Mouse (Mus musculus) forebrain, embryonic 16.5 days (tissue): ENCODE measurements at regions not wholly inside any gene's neighbourhood (a gene's known extent, or its start where the extent isn't known, plus 50 kb on each side); places are given as distances from the start of the nearest gene placed in this dataset.
"Not testable (repeated sequence)": the region's sequence is repeated elsewhere in the genome, so short reads cannot be mapped to it uniquely, and the experiment has no call there.

Experiments used
- ATAC-seq: fragments of 200-750 bp; cut with Nextera tagmentation; 2 replicates; pipeline ENCODE4 v1.8.0; 2017; ENCODE audit warnings: mild to moderate bottlenecking, moderate library complexity
- H3K27ac ChIP-seq: fragments of 300-500 bp; sonication (generic); 2 replicates; pipeline ENCODE4 v1.5.1; 2014; ENCODE audit warnings: low read length, control low read depth
- H3K27me3 ChIP-seq: fragments of 300-500 bp; sonication (generic); replicated peaks from 2 replicates; pipeline ENCODE4 v1.6.1; 2014; ENCODE audit warnings: low read length; ENCODE audit not compliant: control insufficient read depth, insufficient read depth
- H3K36me3 ChIP-seq: fragments of 300-500 bp; sonication (generic); 2 replicates; pipeline ENCODE4 v1.6.1; 2014; ENCODE audit not compliant: control insufficient read depth, insufficient read depth
- H3K4me1 ChIP-seq: fragments of 300-500 bp; sonication (generic); replicated peaks from 2 replicates; pipeline ENCODE4 v1.6.1; 2014; ENCODE audit warnings: low read length; ENCODE audit not compliant: control insufficient read depth, insufficient read depth
- H3K4me2 ChIP-seq: fragments of 300-500 bp; sonication (generic); 2 replicates; pipeline ENCODE4 v1.6.1; 2014; ENCODE audit warnings: mild to moderate bottlenecking, low read length, control low read depth
- H3K4me3 ChIP-seq: fragments of 300-500 bp; sonication (generic); replicated peaks from 2 replicates; pipeline ENCODE4 v1.5.1; 2014; ENCODE audit warnings: mild to moderate bottlenecking, low read length, control low read depth
- H3K9ac ChIP-seq: fragments of 300-500 bp; sonication (generic); replicated peaks from 2 replicates; pipeline ENCODE4 v1.6.1; 2014; ENCODE audit warnings: low read depth, low read length, control low read depth
- H3K9me3 ChIP-seq: fragments of 300-500 bp; sonication (generic); 2 replicates; pipeline ENCODE4 v1.6.1; 2016; ENCODE audit warnings: low read length; ENCODE audit not compliant: control insufficient read depth
- WGBS: fragments of 180-500 bp; shearing (Covaris S2); extraction: QIAGEN DNeasy Blood & Tissue Kit; methylation state at CpG from one replicate; pipeline ENCODE4 v1.1.7; 2014; 5-methylcytosine and 5-hydroxymethylcytosine counted together

DNA sequence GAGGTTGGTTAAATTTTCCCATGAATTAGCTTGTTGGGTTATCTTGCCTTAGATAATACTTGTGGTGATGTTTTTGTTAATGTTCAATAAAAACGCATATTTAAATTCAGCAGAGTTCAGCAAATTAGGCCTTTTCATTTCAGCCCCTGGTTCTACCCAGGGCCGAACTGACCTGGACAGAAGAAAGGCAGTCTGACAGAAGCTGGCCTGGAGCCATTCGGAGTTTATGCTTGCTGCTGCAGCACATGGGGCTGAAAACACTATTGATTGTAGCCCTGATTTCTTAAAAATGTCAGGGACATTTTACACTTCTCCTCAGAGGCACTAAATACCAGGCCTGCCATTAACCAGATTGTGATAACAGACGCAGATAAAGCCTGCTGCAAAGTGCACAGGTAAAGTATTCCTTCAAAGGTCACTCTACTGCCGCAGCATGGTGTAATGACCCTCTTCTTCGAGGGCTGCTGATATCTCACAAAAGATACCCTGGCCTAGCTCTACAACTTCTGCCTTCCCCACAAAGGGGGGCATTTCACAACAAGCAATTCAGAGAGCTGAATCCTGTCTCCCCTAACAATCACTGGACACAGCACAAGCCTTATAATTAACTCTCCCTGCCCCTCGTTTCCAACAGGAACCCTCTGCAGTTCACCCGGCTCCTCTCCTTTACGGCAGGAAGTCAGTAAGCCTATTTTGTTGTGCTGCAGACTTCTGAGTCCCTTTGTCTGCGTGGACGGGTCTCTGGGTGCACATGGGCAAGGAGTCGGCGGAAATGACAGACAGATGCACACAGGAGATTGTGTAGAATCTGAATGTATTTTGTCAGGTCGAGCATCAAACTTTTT is 121.3 kb upstream of the Mon1b start:
- H3K9ac ChIP-seq: no peak overlapping the region
- H3K9me3 ChIP-seq: no peaks in the 10 kb centered on the region
- no peaks in the 10 kb centered on the region for H3K27me3 ChIP-seq
- H3K27ac ChIP-seq: no peak overlapping the region
- 39% methylated on average over 14 of the region's 14 CpGs for WGBS
- H3K4me2 ChIP-seq: no peak overlapping the region
- H3K4me1 ChIP-seq: no peaks in the 10 kb centered on the region; the same call in 1 of the 2 replicates
- H3K4me3 ChIP-seq: no peak overlapping the region
- no peaks in the 10 kb centered on the region for H3K36me3 ChIP-seq
- no peak for ATAC-seq

- 47% methylated on average over 4 of the region's 4 CpGs for WGBS
- H3K27ac ChIP-seq, ATAC-seq, H3K9ac ChIP-seq, H3K27me3 ChIP-seq, H3K4me2 ChIP-seq, H3K9me3 ChIP-seq, H3K4me3 ChIP-seq, H3K4me1 ChIP-seq, H3K36me3 ChIP-seq: not testable (repeated sequence)
Observed at GRCm38 (mm10) chr8:113514731-113515375, 120.5 kb upstream of the Mon1b start.

DNA sequence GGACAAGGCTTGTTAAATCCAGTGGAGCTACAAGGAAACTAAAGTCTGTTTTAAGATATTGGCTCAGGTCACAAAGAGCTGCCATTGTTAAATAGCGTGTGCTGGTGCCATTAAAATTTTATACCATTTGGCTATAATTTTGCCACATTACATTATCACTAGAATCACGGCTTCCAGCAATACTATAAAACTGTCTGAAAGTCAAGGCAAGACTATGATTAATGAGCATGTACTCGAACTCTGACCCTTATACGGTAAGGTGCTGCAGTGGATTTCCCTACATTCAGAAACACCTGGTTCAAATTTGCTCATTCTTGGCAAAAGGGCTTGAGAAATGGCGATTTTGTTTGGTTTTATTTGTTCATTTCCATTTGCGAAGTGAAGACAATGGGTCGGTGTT is 119.2 kb upstream of the Mon1b start:
- WGBS: 92% methylated on average over 7 of the region's 7 CpGs
- H3K4me3 ChIP-seq: no peak overlapping the region
- no peaks in the 10 kb centered on the region for H3K36me3 ChIP-seq
- H3K4me2 ChIP-seq: no peak overlapping the region
- H3K9ac ChIP-seq: no peak overlapping the region
- no peaks in the 10 kb centered on the region for H3K27me3 ChIP-seq
- H3K4me1 ChIP-seq: no peaks in the 10 kb centered on the region; the same call in 1 of the 2 replicates
- no peak for ATAC-seq
- no peaks in the 10 kb centered on the region for H3K9me3 ChIP-seq
- H3K27ac ChIP-seq: no peak overlapping the region

GRCm38 (mm10) chr8:113517912-113518311 is 117.5 kb upstream of the Mon1b start:
- Histone ChIP-seq H3K9ac (no peak overlapping the region), H3K9me3 (no peaks in the 10 kb centered on the region), H3K4me2 (no peak overlapping the region), H3K4me1 (no peaks in the 10 kb centered on the region; the same call in 1 of the 2 replicates), H3K27ac (no peak overlapping the region), H3K27me3 (no peaks in the 10 kb centered on the region), H3K4me3 (no peak overlapping the region), H3K36me3 (no peaks in the 10 kb centered on the region)
- ATAC-seq: no peak
- 81% methylated on average over 1 of the region's 1 CpGs for WGBS

DNA sequence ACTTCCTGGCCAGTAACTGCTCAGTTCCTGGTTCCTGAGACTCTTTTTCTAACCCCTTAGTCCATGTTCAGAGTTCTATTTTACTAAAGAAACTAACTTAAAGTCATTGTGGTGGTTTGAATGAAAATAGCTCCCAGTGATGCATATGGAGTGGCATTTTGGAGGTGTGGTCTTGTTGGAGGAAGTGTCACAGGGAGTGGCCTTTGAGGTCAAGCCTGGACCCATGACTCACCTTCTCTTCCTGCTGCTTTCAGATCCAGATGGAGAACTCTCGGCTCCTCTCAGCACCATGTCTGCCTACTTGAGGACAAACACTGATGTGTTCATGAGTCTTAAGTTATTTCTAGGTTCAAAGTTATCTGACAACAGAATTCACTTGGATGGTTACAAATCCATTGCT is 111.8 kb upstream of the Mon1b start:
- H3K27me3 ChIP-seq: no peaks in the 10 kb centered on the region
- no peak overlapping the region for H3K4me3 ChIP-seq
- WGBS: 87% methylated on average over 1 of the region's 1 CpGs
- H3K9me3 ChIP-seq: no peaks in the 10 kb centered on the region
- no peak overlapping the region for H3K4me2 ChIP-seq
- no peak overlapping the region for H3K9ac ChIP-seq
- ATAC-seq: no peak
- H3K36me3 ChIP-seq: no peaks in the 10 kb centered on the region
- no peak overlapping the region for H3K27ac ChIP-seq
- H3K4me1 ChIP-seq: no peaks in the 10 kb centered on the region

DNA sequence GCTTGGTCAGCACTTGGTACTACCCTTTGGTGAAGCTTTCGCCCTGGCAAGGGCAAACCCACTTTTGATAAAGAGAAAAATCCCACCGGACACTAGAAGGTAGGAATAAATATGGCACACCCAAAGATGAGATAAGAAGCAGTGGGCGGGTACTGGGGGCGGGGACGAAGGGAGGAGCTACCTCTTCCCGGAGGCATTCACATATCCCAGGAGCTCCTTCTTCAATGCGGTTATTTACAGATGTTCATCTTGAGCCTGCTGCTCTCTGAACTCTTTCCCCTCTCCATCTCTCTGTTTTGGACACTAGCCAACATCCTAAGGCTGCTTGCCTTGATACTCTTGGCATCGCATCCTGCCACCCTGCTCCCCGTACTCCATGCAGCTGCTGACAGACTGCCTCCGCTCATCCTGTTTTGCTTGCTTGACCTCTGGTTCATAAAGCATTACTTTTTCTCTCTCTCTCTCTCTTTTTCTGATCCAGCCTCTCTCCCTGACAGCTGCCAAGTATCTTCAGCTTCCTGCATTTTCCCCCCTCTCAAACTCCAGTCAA is 104.2 kb upstream of the Mon1b start:
- Histone ChIP-seq H3K36me3 (no peaks in the 10 kb centered on the region), H3K4me3 (no peak overlapping the region), H3K27ac (no peak overlapping the region), H3K9ac (no peak overlapping the region), H3K4me1 (0 out of 2 replicates have a peak, but pooled peaks cover 4% of the 10 kb centered on the region), H3K4me2 (no peak overlapping the region), H3K9me3 (no peaks in the 10 kb centered on the region), H3K27me3 (no peaks in the 10 kb centered on the region)
- WGBS: 62% methylated on average over 10 of the region's 10 CpGs
- peak; percentile 26; the same call in 1 of the 2 replicates for ATAC-seq

DNA sequence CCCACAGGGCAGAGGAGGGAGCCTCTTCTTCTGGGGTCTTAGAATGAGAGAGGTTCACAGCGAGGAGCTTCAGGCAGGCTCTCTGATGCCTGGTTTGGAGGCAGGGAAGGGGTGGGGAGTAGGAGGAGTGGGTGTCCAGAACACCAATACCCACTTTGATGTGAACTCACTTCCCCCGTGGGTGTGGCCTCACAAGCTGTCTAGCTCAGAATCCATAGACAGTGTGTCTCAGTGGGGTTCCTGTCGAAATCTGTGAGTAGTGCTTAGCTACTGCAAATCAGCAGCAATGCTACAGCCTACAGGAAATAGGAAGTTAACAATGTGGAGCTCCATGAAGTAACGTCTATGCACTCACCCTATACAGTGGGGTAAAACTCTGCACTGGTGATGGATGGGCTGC is 102.5 kb upstream of the Mon1b start:
- no peak overlapping the region for H3K4me2 ChIP-seq
- WGBS: 53% methylated on average over 4 of the region's 4 CpGs
- no peak overlapping the region for H3K4me3 ChIP-seq
- H3K27me3 ChIP-seq: no peaks in the 10 kb centered on the region
- no peak for ATAC-seq
- H3K4me1 ChIP-seq: 0 out of 2 replicates have a peak, but pooled peaks cover 4% of the 10 kb centered on the region
- no peak overlapping the region for H3K27ac ChIP-seq
- no peaks in the 10 kb centered on the region for H3K9me3 ChIP-seq
- no peak overlapping the region for H3K9ac ChIP-seq
- H3K36me3 ChIP-seq: no peaks in the 10 kb centered on the region

DNA sequence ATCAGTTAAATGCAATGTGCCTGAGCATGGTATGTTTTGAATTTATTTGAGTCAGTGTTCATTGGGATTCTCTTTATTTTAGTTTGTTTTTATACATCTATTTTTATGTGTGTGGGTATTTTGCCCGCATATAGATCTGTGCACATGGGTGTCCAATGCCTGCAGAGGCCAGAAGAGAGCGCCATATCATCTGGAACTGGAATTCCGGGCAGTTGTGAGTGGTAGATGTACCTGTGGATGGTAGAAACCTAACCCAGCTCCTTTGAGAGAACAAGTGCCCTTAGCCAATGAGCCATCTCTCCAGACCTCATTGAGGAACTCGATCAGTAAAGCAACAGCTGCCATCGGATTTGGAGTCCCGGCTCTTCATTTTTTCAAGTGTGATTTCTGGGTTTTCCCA is 94.0 kb upstream of the Mon1b start:
- no peaks in the 10 kb centered on the region for H3K36me3 ChIP-seq
- ATAC-seq: no peak
- no peak overlapping the region for H3K27ac ChIP-seq
- H3K9ac ChIP-seq: no peak overlapping the region
- H3K9me3 ChIP-seq: no peaks in the 10 kb centered on the region
- H3K27me3 ChIP-seq: no peaks in the 10 kb centered on the region
- H3K4me1 ChIP-seq: no peaks in the 10 kb centered on the region; the same call in 1 of the 2 replicates
- 93% methylated on average over 6 of the region's 6 CpGs for WGBS
- H3K4me2 ChIP-seq: no peak overlapping the region
- H3K4me3 ChIP-seq: no peak overlapping the region

DNA sequence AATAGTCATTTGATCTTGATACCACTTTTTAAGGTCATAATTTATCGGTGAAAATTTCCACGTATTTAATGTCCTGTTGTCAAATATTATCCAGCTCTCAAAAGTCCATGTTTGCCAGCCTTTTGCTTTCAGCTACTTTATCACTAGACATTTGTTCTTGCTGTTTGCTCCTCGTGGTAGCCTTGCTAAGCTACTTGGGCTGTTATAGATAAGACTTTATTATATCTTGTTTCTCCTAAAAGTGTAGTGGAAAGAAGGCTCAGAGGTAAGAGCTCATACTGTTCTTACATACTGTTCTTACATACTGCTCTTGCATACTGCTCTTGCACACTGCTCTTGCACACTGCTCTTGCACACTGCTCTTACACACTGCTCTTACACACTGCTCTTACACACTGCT is 93.3 kb upstream of the Mon1b start:
- no peaks in the 10 kb centered on the region; the same call in 1 of the 2 replicates for H3K4me1 ChIP-seq
- no peak overlapping the region for H3K4me2 ChIP-seq
- 82% methylated on average over 3 of the region's 3 CpGs for WGBS
- no peaks in the 10 kb centered on the region for H3K36me3 ChIP-seq
- H3K27me3 ChIP-seq: no peaks in the 10 kb centered on the region
- no peaks in the 10 kb centered on the region for H3K9me3 ChIP-seq
- no peak overlapping the region for H3K27ac ChIP-seq
- no peak for ATAC-seq
- no peak overlapping the region for H3K4me3 ChIP-seq
- H3K9ac ChIP-seq: no peak overlapping the region
